Mouse (Mus musculus) kidney, postnatal 25 days (tissue): ENCODE results near the gene Emsy.
A peak's percentile ranks its signal among the peaks of the same experiment; 100 is the strongest.

ENCODE experiments used
- DNase-seq, 2 experiments: peaks; one replicate each; pipeline ENCODE4 v3.0.0; 2021; ENCODE audit warnings: mixed read lengths in 2 of 2

The Emsy gene

GRCm38 (mm10) chr7:98656531-98657221 is at the start of gene Emsy:
TSS of gene Emsy (minus strand) at chr7:98656783.
- peak; percentile 94 to 98 for DNase-seq

DNA sequence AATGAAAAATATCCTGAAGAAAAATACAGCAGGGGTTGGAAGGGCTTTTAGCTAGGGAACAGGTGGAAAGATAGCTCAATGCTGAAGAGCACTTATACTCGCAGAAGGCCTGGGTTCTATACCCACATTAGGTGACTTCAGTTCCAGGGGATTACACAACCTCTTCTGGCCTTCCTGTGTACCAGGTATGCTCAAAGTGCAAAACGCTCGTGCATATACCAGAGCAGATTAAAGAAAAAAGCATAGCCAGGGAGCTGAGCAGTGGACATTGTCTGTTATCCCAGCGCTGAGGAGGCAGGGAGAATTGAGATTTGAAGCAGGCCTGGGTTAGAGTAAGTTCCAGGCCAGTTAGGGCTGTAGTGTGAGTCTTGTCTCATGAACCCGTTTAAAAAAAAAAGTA is 47.7 kb upstream of the Emsy start:
- DNase-seq: no peak

DNA sequence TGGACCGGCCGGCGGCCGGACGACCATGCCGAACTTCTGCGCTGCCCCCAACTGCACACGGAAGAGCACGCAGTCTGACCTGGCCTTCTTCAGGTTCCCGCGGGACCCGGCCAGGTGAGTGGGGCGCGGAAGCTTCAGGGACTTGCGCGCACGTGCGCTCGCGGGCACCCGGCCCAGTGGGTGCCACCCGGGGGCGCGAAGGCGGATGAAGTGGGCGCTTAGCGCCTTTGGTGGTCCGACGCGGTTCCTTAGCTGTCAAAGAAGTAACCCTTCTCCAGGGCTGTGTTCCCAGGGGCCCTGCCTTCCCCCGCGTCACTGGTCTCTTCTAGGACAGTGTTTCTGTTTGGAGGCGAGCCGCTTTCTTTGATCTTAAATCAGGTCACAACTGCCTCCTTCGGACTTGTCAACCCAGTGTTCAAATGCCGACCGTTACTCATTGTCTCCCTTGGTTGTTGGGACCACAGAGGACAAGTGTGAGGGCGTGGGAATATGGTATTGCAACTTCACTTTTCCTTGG is 46.8 kb upstream of the Emsy start:
- DNase-seq: no peak

DNA sequence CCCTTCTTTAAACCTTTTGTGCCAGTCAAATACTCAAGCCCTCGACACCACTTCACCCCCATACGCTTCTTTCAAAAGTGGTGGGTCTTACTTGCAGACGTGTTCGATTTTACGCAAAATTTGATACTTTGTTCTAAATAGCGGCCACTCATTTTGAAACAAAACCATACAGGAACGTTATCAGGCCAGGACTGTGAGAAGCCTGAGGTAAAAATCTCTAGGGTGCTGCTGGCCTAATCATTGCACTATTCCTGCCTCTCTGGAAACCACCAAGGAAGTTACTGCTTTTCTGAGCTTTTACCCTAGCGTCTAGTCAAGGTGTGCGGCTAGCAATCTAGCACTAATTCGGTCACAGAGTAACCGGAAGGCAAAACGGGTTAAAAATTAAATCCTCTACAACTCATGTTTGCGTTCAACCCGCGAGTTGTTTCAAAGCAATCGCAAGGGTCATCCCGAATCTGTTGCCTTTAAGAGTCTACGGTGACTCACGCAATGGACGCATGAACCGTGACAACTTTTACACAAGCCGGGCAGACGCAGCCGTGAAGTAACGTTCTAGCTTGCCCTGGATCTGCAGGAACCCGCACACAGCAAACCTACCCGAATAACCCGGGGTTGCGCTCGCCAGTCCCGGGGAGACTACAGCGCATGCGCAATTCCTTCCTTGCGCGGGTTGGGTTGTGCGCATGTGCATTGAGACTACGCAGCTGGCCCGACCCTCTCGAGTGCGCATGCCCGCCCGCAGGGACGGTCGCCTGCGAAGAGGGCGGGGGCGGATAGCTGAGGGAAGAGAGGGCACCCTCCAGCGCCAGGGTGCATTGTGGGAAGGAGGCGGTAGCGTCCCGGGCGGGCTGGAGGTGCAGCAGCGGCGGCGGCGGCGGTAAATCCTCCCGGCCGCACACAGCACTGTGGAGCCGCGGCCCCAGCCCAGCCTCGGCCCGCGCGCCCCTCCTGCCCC is 46.0 kb upstream of the Emsy start, which contains the start of gene Thap12:
Gene Thap12 (plus strand): TSS at position 821 of the 958 bp plus-strand sequence.
- DNase-seq: peak; percentile 99

DNA sequence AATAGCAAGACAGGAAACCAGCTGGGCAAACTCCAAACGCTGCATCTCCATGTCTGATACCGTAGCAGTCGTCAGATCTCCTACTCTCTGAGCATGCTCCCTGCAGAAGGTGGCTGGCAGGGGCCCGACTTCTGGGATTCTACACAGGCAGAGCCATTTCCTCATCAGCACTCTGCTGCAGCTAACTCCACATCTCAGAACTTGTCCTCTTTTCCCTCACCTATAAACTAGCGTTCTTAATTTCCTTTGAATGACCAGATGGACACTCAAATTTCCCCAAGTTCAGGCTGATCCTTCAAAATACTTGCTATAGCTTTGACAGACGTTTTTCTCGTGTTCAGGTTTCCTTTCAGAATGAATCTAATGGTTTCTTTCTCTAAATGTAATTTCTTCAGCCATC is 45.2 kb upstream of the Emsy start:
- DNase-seq: peak in 1 of 2 experiments; percentile 44

GRCm38 (mm10) chr7:98698590-98698989 is 42.0 kb upstream of the Emsy start:
- no peak for DNase-seq

DNA sequence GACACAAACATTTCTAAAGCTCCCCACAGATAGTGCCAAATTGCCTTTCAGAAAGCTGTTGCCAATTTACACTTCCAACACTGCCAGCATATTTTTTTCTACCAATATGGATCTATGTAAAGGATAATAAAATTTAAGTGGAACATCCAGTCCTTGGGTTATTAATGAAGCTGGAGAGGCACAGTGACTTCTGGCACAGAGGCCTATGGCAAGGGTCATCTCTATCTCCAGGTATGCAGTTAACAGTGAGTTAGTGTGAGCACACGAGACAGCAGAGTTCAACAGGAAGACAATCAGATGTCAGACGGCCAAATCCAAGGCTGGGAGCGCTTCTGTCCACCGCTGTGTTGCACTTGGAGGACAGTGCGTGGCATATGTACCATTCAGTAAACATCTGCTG is 41.5 kb upstream of the Emsy start:
- no peak for DNase-seq

DNA sequence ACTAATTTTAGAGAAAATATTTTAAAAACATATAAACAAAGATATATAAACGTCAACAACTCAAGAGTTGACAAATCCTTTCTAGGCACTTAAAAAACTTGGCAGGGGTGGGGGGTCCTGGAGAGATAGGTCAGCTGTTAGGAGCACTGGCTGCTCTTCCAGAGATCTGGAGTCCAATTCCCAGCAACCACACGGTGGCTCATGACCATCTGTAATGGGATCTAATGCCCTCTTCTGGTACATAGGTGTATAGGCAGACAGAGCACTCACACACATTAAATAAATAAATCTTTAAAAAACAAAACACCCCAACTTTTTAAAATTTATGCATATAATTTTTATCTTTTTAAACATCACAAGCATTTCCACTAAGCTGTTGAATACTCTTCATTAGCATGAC is 40.9 kb upstream of the Emsy start:
- peak; percentile 38 to 48 for DNase-seq

- peak; percentile 36 to 56 for DNase-seq
Measured at GRCm38 (mm10) chr7:98694046-98694445, 37.5 kb upstream of the Emsy start.

DNA sequence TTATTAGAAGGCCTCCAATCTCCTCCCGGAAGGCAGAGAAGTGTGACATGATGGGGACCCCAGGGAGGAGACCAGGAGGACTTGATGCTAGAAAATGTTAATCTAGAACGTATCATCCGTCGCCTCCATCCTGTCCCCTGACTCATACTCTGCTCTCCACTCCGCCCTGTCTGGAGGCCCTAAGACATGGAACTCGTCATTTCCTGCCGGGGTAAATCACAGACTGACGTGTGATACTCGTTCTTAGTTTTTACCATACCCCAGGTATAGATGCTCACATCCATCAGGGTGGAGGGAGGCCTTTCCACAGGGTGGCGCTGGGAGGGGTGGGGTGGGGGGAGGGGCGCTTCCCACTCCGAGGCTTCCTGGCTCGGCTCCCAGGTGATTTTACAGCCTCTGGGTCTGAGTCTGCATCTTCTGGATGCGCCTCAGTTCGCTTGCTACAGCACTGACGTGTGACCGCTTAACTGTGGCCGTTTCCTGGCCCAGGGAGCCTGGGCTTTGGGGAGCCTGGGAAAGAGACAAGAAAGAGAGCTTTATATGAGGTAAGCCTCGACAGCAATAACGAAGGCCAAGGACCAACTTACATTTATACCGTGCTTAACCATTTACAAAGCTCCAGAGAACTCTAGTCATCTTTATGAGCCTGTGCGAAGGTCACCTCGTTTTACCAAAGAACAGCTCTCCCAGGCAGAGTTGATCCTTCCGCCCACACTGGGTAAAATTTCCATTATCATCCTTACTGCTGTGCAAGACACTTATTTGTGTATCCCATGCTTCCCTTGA is 36.4 kb upstream of the Emsy start:
- DNase-seq: peak; percentile 80 to 84

DNA sequence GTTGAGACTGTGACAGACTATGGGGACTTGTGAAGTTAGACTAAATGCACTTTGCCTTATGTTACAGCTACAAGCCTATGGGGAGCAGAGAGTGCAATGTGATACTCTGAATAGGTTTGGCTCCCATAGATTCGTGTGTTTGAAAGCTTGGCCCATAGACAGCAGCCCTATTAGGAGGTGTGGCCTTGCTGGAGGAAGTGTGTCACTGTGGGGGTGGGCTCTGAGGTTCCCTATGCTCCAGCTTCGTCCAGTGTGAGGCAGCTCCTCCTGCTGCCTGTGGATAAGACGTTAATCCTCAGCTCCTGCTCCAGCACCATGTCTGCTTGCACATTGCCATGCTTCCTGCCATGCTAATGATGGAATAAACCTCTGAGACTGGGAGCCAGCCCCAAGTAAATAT is 34.2 kb upstream of the Emsy start:
- no peak for DNase-seq

DNA sequence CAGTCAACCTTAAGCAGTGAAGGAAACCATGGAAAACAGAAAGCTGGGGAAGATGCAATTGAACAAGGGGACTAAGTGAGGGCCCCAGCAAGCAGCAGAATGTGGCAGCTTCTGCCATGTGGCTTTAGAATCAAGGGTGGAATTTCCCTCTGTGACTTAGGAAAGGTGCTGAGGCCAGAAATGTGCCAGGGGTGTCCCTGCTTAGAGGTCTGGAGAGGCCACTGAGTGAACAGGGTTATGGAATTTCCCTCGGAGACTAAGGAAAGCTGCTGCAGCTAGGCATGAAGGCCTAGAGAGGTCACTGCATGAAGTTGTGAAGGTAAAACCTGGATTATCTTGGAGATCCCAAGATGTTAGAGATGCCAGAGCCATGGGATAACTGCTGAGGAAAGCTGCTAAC is 33.5 kb upstream of the Emsy start:
- DNase-seq: no peak

GRCm38 (mm10) chr7:98685895-98686294 is 29.3 kb upstream of the Emsy start:
- DNase-seq: peak; percentile 59 to 71

DNA sequence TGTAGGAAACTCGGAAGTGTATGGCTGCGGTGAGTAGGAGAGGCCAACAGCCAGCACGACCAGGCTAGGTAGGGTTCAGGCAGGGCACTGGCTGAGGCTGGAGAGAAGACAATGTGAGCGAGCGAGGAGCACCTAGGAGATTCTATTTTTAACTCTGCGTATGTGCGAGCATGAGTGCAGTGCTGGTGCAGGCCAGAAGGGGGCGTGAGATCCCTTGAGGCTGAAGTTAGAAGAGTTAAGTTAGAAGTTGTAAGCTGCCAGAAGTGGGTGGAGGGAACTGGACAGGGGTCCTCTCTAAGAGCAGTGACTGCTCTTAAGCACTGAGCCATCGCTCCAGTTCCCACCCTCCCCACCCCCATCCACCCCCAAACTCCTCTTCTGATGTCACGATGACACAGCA is 26.2 kb upstream of the Emsy start:
- DNase-seq: peak in 1 of 2 experiments; percentile 39

DNA sequence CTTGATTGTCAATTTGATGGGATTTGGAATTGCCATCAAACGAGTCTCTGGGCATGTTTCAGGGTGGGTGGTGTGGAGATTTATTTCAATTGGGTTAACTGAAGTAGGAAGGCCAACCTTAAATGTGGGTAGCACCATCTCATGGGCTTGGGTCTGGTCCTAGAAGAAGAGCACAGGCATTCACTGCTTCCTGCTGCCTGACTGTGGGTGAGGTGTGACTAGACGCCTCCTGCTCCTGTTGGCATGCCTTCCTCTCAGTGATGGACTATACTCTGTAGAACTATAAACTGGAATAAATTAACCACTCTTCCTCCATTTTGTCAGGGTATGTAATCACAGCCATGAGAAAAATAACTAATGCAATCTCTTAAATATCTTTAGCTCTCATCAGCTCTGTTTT is 24.1 kb upstream of the Emsy start:
- no peak for DNase-seq

DNA sequence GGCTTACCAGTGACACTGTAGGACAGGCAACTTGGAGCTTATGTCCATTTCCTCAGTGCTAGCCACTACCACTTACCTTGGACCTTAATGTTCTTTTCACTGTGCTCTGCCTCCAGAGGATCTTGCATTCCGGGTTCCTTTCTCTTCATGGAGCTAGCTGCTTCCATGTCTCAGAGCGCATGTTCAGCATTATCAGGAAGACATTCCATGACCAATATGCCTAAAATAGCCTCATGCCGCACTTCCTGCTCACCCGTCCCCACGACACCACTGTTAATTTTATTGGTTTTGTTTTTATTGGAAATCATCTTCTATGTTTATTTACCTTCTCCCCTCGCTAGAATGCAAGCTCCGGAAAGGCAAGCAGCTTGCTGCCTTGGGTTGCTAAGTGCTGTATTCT is 21.9 kb upstream of the Emsy start:
- peak; percentile 30 to 43 for DNase-seq

GRCm38 (mm10) chr7:98677511-98677910 is 20.9 kb upstream of the Emsy start:
- DNase-seq: peak; percentile 35 to 61

DNA sequence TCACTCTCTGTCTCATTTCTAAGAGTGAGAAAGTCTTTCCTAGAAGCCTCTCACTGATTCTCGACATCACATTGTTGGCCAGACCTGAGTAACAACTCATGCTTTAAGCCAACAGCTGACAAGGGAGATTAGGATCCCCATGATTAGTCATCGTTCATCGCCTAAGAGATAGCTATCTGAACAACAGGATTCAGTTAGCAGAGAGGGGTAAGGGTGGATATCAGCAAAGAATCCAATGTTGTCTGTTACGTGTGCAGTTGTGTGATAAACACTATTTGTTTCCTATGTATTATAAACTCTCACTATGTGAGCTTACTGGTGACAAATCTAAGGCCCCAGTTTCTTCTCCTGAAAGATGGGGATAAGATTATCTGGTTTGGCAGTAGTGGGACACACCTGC is 17.8 kb upstream of the Emsy start:
- DNase-seq: no peak

DNA sequence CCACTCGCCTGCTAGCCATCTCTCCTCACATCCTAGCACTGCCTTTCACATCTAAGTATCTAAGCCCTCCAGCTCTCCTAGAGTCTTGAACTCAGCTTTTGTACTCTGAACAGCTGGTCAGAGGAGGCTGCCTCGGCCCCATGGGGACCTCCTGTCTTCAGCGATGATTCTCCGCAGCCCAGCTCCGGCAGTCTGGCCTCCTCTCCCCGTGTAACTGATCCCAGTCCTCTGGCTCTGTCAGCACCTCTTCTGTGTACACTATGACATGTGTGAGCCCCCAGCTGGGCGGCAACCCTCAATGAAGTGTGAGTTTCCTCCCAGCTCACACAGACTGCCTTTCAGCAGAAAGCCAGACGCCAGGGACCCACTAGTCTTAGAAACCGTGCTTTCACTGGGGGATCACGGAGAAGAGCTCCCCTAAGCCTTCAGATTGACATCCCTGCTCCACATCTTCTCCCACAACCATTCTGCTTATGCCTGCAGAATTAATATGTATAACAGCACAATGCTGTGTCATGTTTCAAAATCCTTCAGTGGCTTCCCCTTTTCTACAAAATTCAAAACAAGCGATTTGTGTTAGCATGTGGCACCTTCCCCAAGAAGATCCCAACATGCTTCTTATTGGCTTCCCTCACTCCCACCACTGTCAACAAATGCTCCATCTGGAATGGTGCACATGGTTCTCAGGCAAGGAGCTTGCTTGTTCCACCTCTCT is 15.8 kb upstream of the Emsy start:
- DNase-seq: no peak

DNA sequence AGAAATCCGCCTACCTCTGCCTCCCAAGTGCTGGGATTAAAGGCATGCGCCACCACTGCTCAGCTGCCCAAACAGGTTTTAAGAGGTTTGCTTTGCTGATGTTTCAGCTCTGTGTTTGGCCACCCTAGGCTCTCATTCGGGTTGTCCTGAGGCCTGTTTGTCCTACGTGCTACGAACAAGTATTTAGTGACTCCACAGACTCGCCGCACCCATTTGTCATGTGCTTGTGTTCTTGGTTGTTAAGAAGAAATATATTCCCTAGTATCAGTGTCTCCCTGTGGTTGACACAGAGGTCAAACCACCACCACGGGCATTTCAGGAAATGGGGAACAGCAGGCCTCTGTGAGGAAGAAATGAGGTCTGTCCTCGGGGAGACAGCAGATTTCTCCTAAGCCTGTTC is 14.8 kb upstream of the Emsy start:
- peak; percentile 20 to 65 for DNase-seq

GRCm38 (mm10) chr7:98670831-98671230 is 14.2 kb upstream of the Emsy start:
- no peak for DNase-seq
